Mouse (Mus musculus): ENCODE measurements around the gene Mns1.
"Not testable (repeated sequence)": the region's sequence is repeated elsewhere in the genome, so short reads cannot be mapped to it uniquely, and the experiment has no call there.

Mns1 gene

GRCm38 (mm10) chr9:72434876-72435275, 2.9 kb upstream of the Mns1 start:
- DNase-seq: no peak

GRCm38 (mm10) chr9:72438749-72439148, 938 bp downstream of the Mns1 start:
- DNase-seq: no peak

GRCm38 (mm10) chr9:72440358-72440757, 2.5 kb downstream of the Mns1 start:
- no peak for DNase-seq

GRCm38 (mm10) chr9:72440948-72441926, 3.4 kb downstream of the Mns1 start:
- no peak for DNase-seq

- no peak for DNase-seq
Observed at GRCm38 (mm10) chr9:72441927-72442715, 4.3 kb downstream of the Mns1 start.

GRCm38 (mm10) chr9:72448026-72448425, 10.2 kb downstream of the Mns1 start:
- DNase-seq: peak; percentile 43 to 77

- no peak for DNase-seq
Observed at GRCm38 (mm10) chr9:72449367-72449766, 11.6 kb downstream of the Mns1 start.

GRCm38 (mm10) chr9:72449841-72450240, 12.0 kb downstream of the Mns1 start:
- DNase-seq: no peak

GRCm38 (mm10) chr9:72450363-72450762, 12.6 kb downstream of the Mns1 start:
- DNase-seq: no peak

GRCm38 (mm10) chr9:72451111-72451510, 13.3 kb downstream of the Mns1 start:
- no peak for DNase-seq

- not testable (repeated sequence) for DNase-seq
Observed at GRCm38 (mm10) chr9:72454281-72454680, 16.5 kb downstream of the Mns1 start.

- no peak for DNase-seq
Observed at GRCm38 (mm10) chr9:72456374-72456773, 18.6 kb downstream of the Mns1 start.

GRCm38 (mm10) chr9:72458233-72458632, 20.4 kb downstream of the Mns1 start:
- DNase-seq: peak; percentile 56 to 75

- no peak for DNase-seq
Observed at GRCm38 (mm10) chr9:72459703-72460102, 21.9 kb downstream of the Mns1 start.

- DNase-seq: no peak
Observed at GRCm38 (mm10) chr9:72460767-72461166, 23.0 kb downstream of the Mns1 start.

GRCm38 (mm10) chr9:72462427-72462826, 24.6 kb downstream of the Mns1 start:
- no peak for DNase-seq

- DNase-seq: no peak
Observed at GRCm38 (mm10) chr9:72464806-72465205, 27.0 kb downstream of the Mns1 start.

GRCm38 (mm10) chr9:72465754-72466181, 28.0 kb downstream of the Mns1 start:
- no peak for DNase-seq

GRCm38 (mm10) chr9:72467551-72468407, 30.0 kb downstream of the Mns1 start:
- DNase-seq: peak in 1 of 2 experiments; percentile 51

- DNase-seq: no peak
Observed at GRCm38 (mm10) chr9:72468616-72469015, 30.8 kb downstream of the Mns1 start.

- DNase-seq: no peak
Observed at GRCm38 (mm10) chr9:72469851-72470250, 32.0 kb downstream of the Mns1 start.

- DNase-seq: no peak
Observed at GRCm38 (mm10) chr9:72475511-72475910, 37.7 kb downstream of the Mns1 start.

- DNase-seq: no peak
Observed at GRCm38 (mm10) chr9:72477306-72477705, 39.5 kb downstream of the Mns1 start.
